Mouse (Mus musculus): ENCODE measurements around the gene Gm42421. TPM values are rescaled to one million over a fixed set of nuclear protein-coding genes. Genes with fewer than 3 reads are reported as not detected.

Gene Gm42421
- polyA plus RNA-seq, 2 experiments, result 0.20 to 0.59 TPM

- DNase-seq (ENCODE audit: low read depth in 3 of 3, low spot score in 3 of 3) (no peak), ATAC-seq (ENCODE audit: insufficient read depth) (no peak)
- Histone ChIP-seq H3K27ac (no peak overlapping the region), H3K9ac (replicated peaks) (no peak overlapping the region), H3K9me3 (ENCODE audit: control insufficient read depth, low read length) (no peaks in the 10 kb centered on the region), H3K27me3 (ENCODE audit: control insufficient read depth, insufficient read depth, low read length) (no peaks in the 10 kb centered on the region), H3K4me2 (ENCODE audit: low read depth) (no peak overlapping the region), H3K4me3 (ENCODE audit: insufficient read depth in 1 of 2, low read depth in 2 of 2, low read length in 2 of 2) (no peak overlapping the region), H3K4me1 (replicated peaks; ENCODE audit: control insufficient read depth in 2 of 2, insufficient read depth in 2 of 2, low read length in 1 of 2) (no peaks in the 10 kb centered on the region), H3K36me3 (replicated peaks; ENCODE audit: control insufficient read depth, insufficient read depth, low read depth) (no peaks in the 10 kb centered on the region)
- 71% methylated on average over 12 of the region's 12 CpGs for WGBS (ENCODE audit: insufficient replicate concordance)
- no peak for TF ChIP-seq CTCF (IDR thresholded peaks at IDR 0.05; ENCODE audit: low read depth)
- no peak for TF ChIP-seq EP300 (IDR thresholded peaks at IDR 0.05; ENCODE audit: low read depth)
Observed at GRCm38 (mm10) chr5:143948361-143948760, 20.4 kb downstream of the Gm42421 start.

DNA sequence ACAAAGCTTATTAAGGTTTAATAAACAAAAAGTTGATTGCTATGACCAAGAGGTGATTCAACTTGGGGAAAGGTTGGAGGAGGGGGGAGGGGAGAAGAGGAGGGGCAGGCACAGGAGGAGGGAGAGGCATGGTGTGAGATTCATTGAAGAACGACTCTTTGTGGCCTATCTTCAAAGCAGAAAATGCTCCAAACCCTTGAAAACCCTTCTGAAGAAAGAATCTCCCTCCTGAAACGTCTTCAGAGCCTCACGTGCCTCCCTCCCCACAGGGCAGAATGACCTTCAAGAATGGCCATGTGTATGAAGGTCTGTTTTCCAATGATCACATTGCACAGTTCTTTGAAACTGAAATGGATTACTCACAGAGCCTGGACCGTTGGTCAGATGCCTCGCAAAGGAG is 22.0 kb downstream of the Gm42421 start:
- no peak for DNase-seq (ENCODE audit: low read depth in 3 of 3, low spot score in 3 of 3)
- Histone ChIP-seq H3K4me2 (ENCODE audit: low read depth) (no peak overlapping the region), H3K36me3 (replicated peaks; ENCODE audit: control insufficient read depth, insufficient read depth, low read depth) (no peaks in the 10 kb centered on the region), H3K4me1 (replicated peaks; ENCODE audit: control insufficient read depth in 2 of 2, insufficient read depth in 2 of 2, low read length in 1 of 2) (no peaks in the 10 kb centered on the region), H3K9ac (replicated peaks) (no peak overlapping the region), H3K27ac (no peak overlapping the region), H3K4me3 (ENCODE audit: insufficient read depth in 1 of 2, low read depth in 2 of 2, low read length in 2 of 2) (no peak overlapping the region), H3K27me3 (ENCODE audit: control insufficient read depth, insufficient read depth, low read length) (no peaks in the 10 kb centered on the region), H3K9me3 (ENCODE audit: control insufficient read depth, low read length) (no peaks in the 10 kb centered on the region)
- TF ChIP-seq CTCF (IDR thresholded peaks at IDR 0.05; ENCODE audit: low read depth) (no peak), EP300 (IDR thresholded peaks at IDR 0.05; ENCODE audit: low read depth) (no peak)
- no peak for ATAC-seq (ENCODE audit: insufficient read depth)
- 36% methylated on average over 5 of the region's 5 CpGs for WGBS (ENCODE audit: insufficient replicate concordance)

DNA sequence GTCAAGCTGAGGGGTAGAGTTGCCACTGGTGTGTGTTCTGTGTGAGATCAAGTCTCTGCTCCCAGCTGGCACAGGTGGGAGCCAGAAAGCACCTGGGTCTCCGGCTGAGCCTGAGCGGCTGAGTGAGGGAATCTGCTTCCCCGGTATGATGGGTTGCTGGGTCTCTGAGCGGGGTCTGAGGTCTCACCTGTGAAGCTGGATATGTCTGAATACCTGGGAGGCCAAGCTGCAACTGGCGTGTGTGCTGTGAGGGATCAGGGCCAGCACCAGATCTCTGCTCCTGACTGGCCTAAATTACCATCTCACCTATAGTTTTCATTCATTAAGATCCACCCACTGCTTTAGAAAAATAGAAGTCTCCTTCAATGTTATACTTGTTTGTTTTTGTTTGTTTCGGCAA is 29.1 kb downstream of the Gm42421 start:
- Histone ChIP-seq H3K4me3 (ENCODE audit: insufficient read depth in 1 of 2, low read depth in 2 of 2, low read length in 2 of 2) (no peak overlapping the region), H3K36me3 (replicated peaks; ENCODE audit: control insufficient read depth, insufficient read depth, low read depth) (no peaks in the 10 kb centered on the region), H3K27ac (no peak overlapping the region), H3K4me2 (ENCODE audit: low read depth) (no peak overlapping the region), H3K9me3 (ENCODE audit: control insufficient read depth, low read length) (no peaks in the 10 kb centered on the region), H3K9ac (replicated peaks) (no peak overlapping the region), H3K27me3 (ENCODE audit: control insufficient read depth, insufficient read depth, low read length) (no peaks in the 10 kb centered on the region), H3K4me1 (replicated peaks; ENCODE audit: control insufficient read depth in 2 of 2, insufficient read depth in 2 of 2, low read length in 1 of 2) (no peaks in the 10 kb centered on the region)
- TF ChIP-seq CTCF (IDR thresholded peaks at IDR 0.05; ENCODE audit: low read depth), result no peak
- TF ChIP-seq EP300 (IDR thresholded peaks at IDR 0.05; ENCODE audit: low read depth), result no peak
- 73% methylated on average over 6 of the region's 6 CpGs for WGBS (ENCODE audit: insufficient replicate concordance)
- ATAC-seq (ENCODE audit: insufficient read depth) (no peak), DNase-seq (ENCODE audit: low read depth in 3 of 3, low spot score in 3 of 3) (no peak)

DNA sequence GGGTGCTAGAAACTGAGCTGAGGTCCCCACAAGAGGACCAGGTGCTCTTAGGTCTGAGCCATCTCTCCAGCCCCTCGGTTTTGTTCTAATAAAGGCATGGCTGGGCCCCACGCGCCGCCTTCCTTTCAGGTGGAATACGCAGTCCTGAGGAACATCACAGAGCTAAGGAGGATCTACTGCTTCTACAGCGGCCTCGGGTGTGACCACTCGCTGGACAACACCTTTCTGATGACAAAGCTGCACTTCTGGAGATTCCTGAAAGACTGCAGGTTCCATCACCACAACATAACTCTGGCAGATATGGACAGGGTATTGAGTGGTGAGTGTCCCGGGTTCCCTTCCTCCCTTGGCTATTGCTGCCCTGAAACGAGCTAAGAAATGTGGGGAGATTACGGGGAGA is 31.6 kb downstream of the Gm42421 start:
- no peak overlapping the region for H3K9ac ChIP-seq (replicated peaks)
- H3K4me3 ChIP-seq (ENCODE audit: insufficient read depth in 1 of 2, low read depth in 2 of 2, low read length in 2 of 2), result no peak overlapping the region
- no peaks in the 10 kb centered on the region for H3K9me3 ChIP-seq (ENCODE audit: control insufficient read depth, low read length)
- no peak for ATAC-seq (ENCODE audit: insufficient read depth)
- no peaks in the 10 kb centered on the region for H3K36me3 ChIP-seq (replicated peaks; ENCODE audit: control insufficient read depth, insufficient read depth, low read depth)
- no peak for TF ChIP-seq EP300 (IDR thresholded peaks at IDR 0.05; ENCODE audit: low read depth)
- no peak for TF ChIP-seq CTCF (IDR thresholded peaks at IDR 0.05; ENCODE audit: low read depth)
- no peak for DNase-seq (ENCODE audit: low read depth in 3 of 3, low spot score in 3 of 3)
- no peak overlapping the region for H3K27ac ChIP-seq
- 77% methylated on average over 11 of the region's 11 CpGs for WGBS (ENCODE audit: insufficient replicate concordance)
- no peak overlapping the region for H3K4me2 ChIP-seq (ENCODE audit: low read depth)
- no peaks in the 10 kb centered on the region for H3K27me3 ChIP-seq (ENCODE audit: control insufficient read depth, insufficient read depth, low read length)
- H3K4me1 ChIP-seq (replicated peaks; ENCODE audit: control insufficient read depth in 2 of 2, insufficient read depth in 2 of 2, low read length in 1 of 2), result no peaks in the 10 kb centered on the region

DNA sequence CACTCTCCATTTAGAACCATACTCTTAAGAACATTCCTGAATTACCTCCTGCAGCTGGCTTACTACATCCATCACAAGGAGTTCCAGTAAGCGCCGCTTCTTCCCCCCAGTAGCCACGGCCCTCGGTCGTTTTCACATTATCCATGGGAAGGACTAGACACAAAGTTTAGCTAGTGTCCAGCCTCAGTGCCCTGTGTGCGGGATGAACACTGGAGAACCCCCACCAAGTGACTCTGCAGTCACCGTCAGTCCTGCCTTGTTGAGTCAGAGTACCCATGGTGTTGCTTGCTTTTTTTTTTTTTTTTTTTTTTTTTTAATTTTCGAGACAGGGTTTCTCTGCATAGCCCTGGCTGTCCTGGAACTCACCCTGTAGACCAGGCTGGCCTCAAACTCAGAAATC is 33.2 kb downstream of the Gm42421 start:
- no peak for TF ChIP-seq EP300 (IDR thresholded peaks at IDR 0.05; ENCODE audit: low read depth)
- Histone ChIP-seq H3K9ac (replicated peaks) (no peak overlapping the region), H3K4me1 (replicated peaks; ENCODE audit: control insufficient read depth in 2 of 2, insufficient read depth in 2 of 2, low read length in 1 of 2) (no peaks in the 10 kb centered on the region), H3K4me3 (ENCODE audit: insufficient read depth in 1 of 2, low read depth in 2 of 2, low read length in 2 of 2) (no peak overlapping the region), H3K27me3 (ENCODE audit: control insufficient read depth, insufficient read depth, low read length) (no peaks in the 10 kb centered on the region), H3K4me2 (ENCODE audit: low read depth) (no peak overlapping the region), H3K27ac (no peak overlapping the region), H3K9me3 (ENCODE audit: control insufficient read depth, low read length) (no peaks in the 10 kb centered on the region), H3K36me3 (replicated peaks; ENCODE audit: control insufficient read depth, insufficient read depth, low read depth) (no peaks in the 10 kb centered on the region)
- 76% methylated on average over 8 of the region's 8 CpGs for WGBS (ENCODE audit: insufficient replicate concordance)
- DNase-seq (ENCODE audit: low read depth in 3 of 3, low spot score in 3 of 3) (no peak), ATAC-seq (ENCODE audit: insufficient read depth) (no peak)

All from liver, embryonic 14.5 days (tissue).